Mouse (Mus musculus): ENCODE data around the gene Atp1a1.

Atp1a1 gene

DNA sequence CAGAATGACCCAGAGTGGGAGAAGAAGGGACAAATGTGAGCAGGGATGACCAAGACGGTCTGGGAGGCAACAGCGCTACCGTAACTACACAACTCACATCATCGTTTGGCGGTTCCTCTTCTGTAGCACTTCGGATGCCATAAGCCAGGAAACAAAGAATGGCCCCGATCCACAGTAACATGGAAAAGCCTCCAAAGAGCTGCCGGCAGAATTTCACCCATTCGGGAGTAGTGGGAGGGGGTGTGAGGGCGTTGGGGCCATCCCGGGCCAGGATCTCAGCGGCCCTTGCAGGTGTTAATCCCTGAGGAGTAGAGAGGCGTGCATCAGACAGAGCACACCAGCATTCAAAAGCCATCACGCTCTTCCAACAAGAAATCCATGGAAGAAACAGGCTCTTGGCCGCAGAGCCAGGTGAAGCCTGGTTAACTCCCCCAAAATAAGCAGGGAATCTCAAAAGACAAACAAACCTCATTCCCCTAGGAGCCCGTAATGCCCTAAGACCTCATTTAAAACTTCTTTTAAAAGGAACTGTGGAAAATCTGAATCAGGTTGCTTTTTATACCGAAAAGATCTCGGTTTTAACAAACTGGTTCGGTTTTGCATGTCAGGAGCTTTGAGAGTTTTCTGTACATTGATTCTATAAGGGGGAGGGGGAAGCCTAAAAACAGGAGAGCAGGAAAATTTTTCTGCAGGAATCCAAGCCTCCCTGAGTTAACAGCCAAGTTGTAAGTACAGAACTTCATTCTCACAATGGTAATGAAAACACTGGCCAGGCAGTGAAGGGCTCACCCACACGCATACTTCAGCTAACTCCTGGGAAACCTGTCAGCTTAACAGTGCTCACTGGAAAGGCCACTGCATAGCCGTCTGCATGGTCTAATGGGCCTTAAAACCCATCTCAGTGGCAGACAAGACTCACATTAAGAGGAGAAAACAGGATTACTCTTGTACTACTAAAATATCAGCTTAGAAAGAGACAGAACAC is 11.9 kb downstream of the Atp1a1 start:
- no peak for DNase-seq

GRCm38 (mm10) chr3:101590380-101590779 is 14.1 kb downstream of the Atp1a1 start:
- peak; percentile 34 to 48 for DNase-seq

- peak in 1 of 2 experiments; percentile 38 for DNase-seq
These were observed 16.2 kb downstream of the Atp1a1 start for GRCm38 (mm10) chr3:101588299-101588698.

DNA sequence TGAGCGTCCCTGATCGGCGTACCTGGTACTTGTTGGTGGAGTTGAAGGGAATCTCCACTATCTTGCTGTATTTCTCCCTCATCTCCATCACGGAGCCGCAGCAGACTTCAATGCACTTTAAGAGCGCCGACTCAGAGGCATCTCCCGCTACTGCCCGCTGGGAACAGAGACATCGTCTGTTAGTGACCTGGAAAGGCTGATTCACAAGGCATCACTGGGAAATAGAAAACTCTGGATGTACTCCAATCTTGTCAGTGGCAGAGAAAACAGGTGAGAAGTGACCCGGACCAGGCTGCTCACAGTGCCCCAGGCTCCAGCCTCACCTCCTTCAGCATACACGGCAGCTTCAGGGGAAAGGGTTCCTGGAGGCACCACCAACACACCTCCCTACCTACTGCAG is 17.7 kb downstream of the Atp1a1 start:
- DNase-seq: peak in 1 of 2 experiments; percentile 22

DNA sequence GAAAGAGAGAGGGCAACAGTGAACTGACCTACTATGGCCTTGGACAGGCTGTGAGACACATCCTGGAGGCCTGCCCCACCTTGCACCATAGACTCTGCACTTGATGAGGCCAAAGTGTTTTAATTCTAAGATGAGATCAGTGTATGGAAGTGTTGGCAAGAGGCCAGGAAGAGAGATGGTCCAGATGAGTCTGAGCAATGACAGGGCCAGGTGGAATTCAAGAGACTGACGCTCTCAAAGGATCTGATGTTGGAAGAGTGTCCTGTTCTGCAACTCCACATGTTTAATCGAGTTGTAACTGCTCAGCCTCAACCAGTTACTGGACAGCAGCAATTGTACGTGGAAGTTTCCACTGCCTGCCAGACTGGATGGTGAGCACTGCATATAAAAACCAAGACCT is 26.4 kb downstream of the Atp1a1 start:
- DNase-seq: no peak

GRCm38 (mm10) chr3:101577361-101577760 is 27.1 kb downstream of the Atp1a1 start:
- peak; percentile 81 to 91 for DNase-seq

- no peak for DNase-seq
These were observed 28.9 kb downstream of the Atp1a1 start for GRCm38 (mm10) chr3:101575527-101576085.

- DNase-seq: no peak
These were observed 29.9 kb downstream of the Atp1a1 start for GRCm38 (mm10) chr3:101574463-101575193.

GRCm38 (mm10) chr3:101572991-101573390 is 31.5 kb downstream of the Atp1a1 start:
- DNase-seq: no peak

DNA sequence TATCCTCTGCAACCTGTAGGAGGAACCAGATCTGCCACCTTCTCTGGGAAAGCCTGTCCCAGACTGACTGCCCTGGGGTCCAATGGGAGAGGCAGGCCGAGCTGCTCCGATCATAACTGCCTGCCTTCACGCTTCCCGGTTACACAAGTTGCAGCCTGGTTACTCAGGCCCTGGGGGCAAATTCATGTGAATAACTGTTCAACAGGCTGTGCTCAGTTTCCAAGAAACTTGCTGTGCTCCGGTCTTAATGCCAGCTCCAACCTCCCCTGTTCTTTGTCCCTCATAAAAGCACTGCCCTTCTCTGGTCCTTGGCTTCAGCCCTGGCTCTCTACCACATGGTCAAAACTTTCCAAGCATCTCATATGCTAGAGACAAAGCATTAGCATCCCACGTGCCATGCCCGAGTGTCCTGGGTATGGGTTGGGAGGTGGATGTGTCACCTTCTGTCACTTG is 32.3 kb downstream of the Atp1a1 start:
- no peak for DNase-seq

DNA sequence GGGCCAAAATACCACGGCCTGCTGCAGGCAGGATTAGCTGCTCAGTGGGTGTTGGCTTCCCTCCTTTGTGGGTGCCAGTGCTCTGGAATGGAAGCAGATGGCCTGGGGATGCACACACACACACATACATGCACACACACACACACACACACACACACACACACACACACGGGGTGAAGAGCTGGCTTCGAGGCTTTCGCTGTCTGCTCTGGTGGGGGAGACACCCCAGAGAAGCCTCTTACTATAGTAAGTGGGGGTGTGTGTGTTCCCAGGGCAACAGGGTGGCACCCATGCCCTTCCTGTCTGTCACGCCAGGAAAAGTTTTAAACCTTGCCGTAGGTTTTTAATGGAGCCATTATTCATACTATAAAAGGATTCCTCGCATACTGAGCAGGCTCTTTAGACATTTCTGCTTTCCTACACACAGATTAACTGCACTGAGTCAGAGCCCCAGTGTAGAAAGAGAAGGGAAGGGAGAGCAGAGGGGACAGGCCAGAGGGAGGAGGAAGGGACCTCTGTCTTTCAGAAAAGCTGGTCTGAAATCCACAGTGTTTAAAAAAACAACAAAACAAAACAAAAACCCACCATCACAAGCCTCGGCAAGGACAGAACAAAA is 32.9 kb downstream of the Atp1a1 start:
- DNase-seq: no peak

DNA sequence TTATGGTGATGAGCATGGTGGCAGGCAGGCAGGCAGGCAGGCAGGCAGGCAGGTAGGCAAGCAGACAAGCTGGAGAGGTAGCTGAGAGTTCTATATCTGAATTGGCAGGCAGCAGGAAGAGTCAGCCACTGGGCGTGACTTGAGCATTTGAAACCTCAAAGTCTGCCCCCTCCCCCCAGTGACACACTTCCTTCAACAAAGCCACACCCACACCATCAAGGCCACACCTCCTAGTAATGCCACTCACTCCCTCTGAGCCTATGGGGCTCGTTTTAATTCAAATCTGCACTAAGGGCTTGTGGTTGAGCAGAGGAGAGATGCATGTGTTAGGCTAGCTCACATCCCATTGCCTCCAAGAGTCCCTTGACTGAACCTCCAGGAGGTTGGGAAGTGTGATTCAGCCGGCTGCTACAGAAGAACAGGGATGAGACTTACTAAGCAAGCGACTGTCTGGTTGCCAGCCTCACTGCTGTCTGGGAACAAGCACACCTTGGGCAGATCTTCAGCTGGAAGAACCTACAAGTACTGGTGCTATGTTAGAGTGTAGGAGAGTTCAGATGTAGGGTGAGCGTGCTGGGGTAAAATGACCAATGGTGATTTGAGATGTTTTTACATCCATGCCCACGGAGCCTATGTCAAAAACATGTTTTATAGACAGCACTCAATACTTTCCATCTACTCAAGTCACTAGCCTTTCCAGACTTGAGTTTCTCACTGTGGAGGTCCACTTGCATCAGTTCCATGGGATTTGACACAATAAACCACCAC is 33.6 kb downstream of the Atp1a1 start:
- DNase-seq: no peak

DNA sequence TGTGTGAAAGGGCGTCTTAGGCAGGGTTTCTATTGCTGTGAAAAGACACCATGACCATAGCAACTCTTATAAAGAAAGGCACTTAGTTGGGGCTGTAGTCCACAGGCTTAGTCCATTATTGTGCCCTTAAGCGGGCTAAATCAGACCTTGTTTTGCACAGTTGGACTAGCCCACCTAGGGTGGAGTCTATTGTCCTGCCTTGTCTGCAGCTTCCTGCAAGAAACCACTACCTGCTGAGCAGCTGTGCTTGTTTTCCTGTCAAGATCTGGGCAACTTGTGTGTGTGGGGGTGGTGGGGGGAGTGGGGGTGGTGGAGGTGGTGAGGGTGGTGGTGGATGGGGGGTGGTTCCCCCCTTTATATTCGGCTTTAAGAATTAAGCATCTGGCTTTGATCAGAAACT is 34.2 kb downstream of the Atp1a1 start:
- DNase-seq: no peak

DNA sequence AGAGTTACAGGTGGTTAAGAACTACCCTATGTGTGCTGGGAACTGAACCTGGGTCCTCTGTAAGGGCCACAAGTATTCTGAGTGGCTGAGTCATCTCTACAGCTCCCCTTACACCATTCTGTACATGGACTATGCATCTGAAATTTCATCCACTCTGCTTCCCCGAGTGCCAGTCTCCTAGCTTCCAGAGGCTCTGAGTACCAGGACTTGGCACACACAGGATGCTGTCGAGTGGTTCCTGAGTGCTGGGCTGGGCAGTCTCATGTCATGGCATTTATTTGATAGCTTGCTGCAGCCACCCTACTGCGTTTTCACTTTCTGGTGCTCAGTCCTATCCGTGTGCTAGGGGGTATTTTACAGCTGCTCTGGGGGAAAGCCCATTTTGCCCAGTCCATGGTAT is 35.9 kb downstream of the Atp1a1 start:
- DNase-seq: no peak

DNA sequence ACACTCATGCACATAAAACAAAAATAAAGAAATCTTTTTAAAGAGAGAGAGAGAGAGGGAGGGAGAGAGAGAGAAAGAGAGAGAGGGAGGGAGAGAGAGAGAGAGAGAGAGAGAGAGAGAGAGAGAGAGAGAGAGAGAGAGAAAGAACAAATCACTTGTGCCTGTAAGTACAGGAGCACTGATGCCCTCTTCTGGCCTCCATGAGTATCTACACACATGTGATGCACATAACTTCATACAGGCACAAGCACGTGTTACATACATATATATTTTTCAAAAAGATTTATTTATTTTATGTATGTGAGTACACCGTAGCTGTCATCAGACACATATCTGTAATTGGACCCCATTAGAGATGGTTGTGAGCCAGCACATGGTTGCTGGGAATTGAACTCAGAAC is 40.5 kb downstream of the Atp1a1 start:
- no peak for DNase-seq

- peak; percentile 49 to 54 for DNase-seq
These were observed 41.8 kb downstream of the Atp1a1 start for GRCm38 (mm10) chr3:101562510-101563209.

- no peak for DNase-seq
These were observed 42.5 kb downstream of the Atp1a1 start for GRCm38 (mm10) chr3:101561948-101562347.

DNA sequence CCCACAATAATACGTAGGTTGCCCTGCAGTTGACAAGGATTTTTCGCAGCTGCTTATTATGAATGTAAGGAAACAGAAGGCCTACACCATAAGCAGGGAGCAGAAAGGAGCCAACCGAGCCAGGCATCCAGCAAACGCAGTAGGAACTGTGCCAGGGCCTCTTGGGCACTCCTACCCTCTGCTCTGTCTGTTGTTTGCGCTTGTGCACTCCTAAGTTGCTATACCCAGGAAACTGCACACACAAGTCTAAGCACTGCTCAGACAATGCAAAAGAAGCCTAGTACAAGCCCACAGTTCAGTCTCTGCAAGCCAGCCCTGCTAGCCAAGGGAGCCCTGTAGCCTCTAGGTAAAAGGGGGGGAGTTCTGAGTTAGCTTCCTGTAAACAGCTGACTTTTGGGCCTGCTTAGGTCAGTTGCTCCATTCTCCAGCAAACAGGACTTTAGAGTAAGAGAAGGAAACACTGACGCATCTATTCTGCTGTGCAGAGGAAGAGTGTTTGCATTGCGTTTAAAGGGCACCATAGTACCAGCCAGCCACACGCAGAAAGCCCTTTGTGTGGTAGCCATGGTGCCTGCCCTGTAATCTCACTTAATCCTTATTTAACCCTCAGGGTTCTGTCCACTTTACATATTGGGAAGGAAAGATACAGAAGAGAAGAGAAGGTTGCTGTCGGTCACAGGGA is 43.5 kb downstream of the Atp1a1 start:
- DNase-seq: peak; percentile 62 to 64

DNA sequence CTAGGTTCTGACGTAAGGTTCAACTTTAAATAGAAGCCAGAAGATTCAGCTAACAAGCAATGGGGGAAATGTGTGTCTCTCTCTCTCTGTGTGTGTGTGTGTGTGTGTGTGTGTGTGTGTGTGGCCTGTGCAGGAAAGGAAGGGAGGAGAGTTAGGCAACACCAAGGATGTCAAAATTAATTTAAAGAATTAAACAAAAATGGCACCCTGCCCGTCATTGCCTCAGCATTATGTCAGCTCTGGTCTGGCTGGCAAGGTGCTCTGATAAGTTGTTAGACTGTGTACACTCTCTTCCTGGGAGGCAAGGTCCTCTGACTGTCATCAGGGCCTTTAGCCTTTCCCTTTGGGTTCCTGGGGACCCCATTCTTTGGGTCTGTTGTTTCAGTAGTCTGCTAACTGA is 47.8 kb downstream of the Atp1a1 start:
- DNase-seq: no peak
